Mouse (Mus musculus) right cerebral cortex, adult 18-20 months (tissue): ENCODE data around the gene Pax2.
A peak's percentile ranks its signal among the peaks of the same experiment; 100 is the strongest.

ENCODE experiments used
- DNase-seq: peaks from one replicate; pipeline ENCODE4 v3.0.0; 2022; ENCODE audit warnings: mixed read lengths

Pax2 gene

GRCm38 (mm10) chr19:44784391-44784790, 28.5 kb downstream of the Pax2 start:
- DNase-seq, result no peak

- no peak for DNase-seq
These were observed 32.6 kb downstream of the Pax2 start for GRCm38 (mm10) chr19:44788488-44788887.

- no peak for DNase-seq
These were observed 36.1 kb downstream of the Pax2 start for GRCm38 (mm10) chr19:44791981-44792380.

GRCm38 (mm10) chr19:44797110-44798060, 41.5 kb downstream of the Pax2 start:
- DNase-seq, result no peak

GRCm38 (mm10) chr19:44798731-44799130, 42.9 kb downstream of the Pax2 start:
- no peak for DNase-seq

- no peak for DNase-seq
These were observed 43.3 kb downstream of the Pax2 start for GRCm38 (mm10) chr19:44799156-44799555.

GRCm38 (mm10) chr19:44800327-44800726, 44.5 kb downstream of the Pax2 start:
- DNase-seq, result no peak

- DNase-seq, result no peak
These were observed 52.9 kb downstream of the Pax2 start for GRCm38 (mm10) chr19:44808734-44809133.

GRCm38 (mm10) chr19:44812666-44813429, 57.0 kb downstream of the Pax2 start:
- no peak for DNase-seq

- no peak for DNase-seq
These were observed 59.3 kb downstream of the Pax2 start for GRCm38 (mm10) chr19:44815111-44815510.

GRCm38 (mm10) chr19:44817403-44818128, 61.7 kb downstream of the Pax2 start:
- no peak for DNase-seq

GRCm38 (mm10) chr19:44818676-44819075, 62.8 kb downstream of the Pax2 start:
- no peak for DNase-seq

GRCm38 (mm10) chr19:44821581-44821980, 65.7 kb downstream of the Pax2 start:
- DNase-seq, result peak; percentile 40

GRCm38 (mm10) chr19:44822295-44822694, 66.5 kb downstream of the Pax2 start:
- no peak for DNase-seq

GRCm38 (mm10) chr19:44823657-44824056, 67.8 kb downstream of the Pax2 start:
- no peak for DNase-seq

- DNase-seq, result no peak
These were observed 69.4 kb downstream of the Pax2 start for GRCm38 (mm10) chr19:44825216-44825768.

GRCm38 (mm10) chr19:44825819-44826218, 70.0 kb downstream of the Pax2 start:
- DNase-seq, result no peak

GRCm38 (mm10) chr19:44833391-44833790, 77.5 kb downstream of the Pax2 start:
- DNase-seq, result no peak

- no peak for DNase-seq
These were observed 78.6 kb downstream of the Pax2 start for GRCm38 (mm10) chr19:44834218-44835041.

GRCm38 (mm10) chr19:44835042-44835930, 79.4 kb downstream of the Pax2 start:
- DNase-seq, result no peak
